Mouse (Mus musculus) limb, embryonic 13.5 days (tissue): ENCODE results near the gene Phactr4. TPM values are rescaled to one million over a fixed set of nuclear protein-coding genes. Genes with fewer than 3 reads are reported as not detected.

Experiments
- ATAC-seq: fragments of 200-750 bp; cut with Nextera tagmentation; 2 replicates; pipeline ENCODE4 v1.8.0; 2017; ENCODE audit warnings: low read depth, moderate number of reproducible peaks, moderate TSS enrichment; ENCODE audit not compliant: low FRiP score
- H3K27ac ChIP-seq: fragments of 300-500 bp; sonication (generic); 2 replicates; pipeline ENCODE4 v1.5.1; 2015; ENCODE audit warnings: inconsistent platforms, mild to moderate bottlenecking, moderate library complexity
- H3K27me3 ChIP-seq: fragments of 300-500 bp; sonication (generic); 2 replicates; pipeline ENCODE4 v1.6.1; 2015; ENCODE audit warnings: mild to moderate bottlenecking, inconsistent platforms
- H3K36me3 ChIP-seq: fragments of 300-500 bp; sonication (generic); 2 replicates; pipeline ENCODE4 v1.6.1; 2015; ENCODE audit warnings: inconsistent platforms, mild to moderate bottlenecking, moderate library complexity
- H3K4me1 ChIP-seq: fragments of 300-500 bp; sonication (generic); 2 replicates; pipeline ENCODE4 v1.6.1; 2015; ENCODE audit warnings: inconsistent platforms
- H3K4me2 ChIP-seq: fragments of 300-500 bp; sonication (generic); replicated peaks from 2 replicates; pipeline ENCODE4 v1.6.1; 2015; ENCODE audit warnings: inconsistent platforms, mild to moderate bottlenecking, moderate library complexity
- H3K4me3 ChIP-seq: fragments of 300-500 bp; sonication (generic); 2 replicates; pipeline ENCODE4 v1.5.1; 2015; ENCODE audit warnings: moderate library complexity, mild to moderate bottlenecking, inconsistent platforms
- H3K9ac ChIP-seq: fragments of 300-500 bp; sonication (generic); 2 replicates; pipeline ENCODE4 v1.6.1; 2015; ENCODE audit warnings: mild to moderate bottlenecking, inconsistent platforms
- H3K9me3 ChIP-seq: fragments of 300-500 bp; sonication (generic); 2 replicates; pipeline ENCODE4 v1.6.1; 2016; ENCODE audit warnings: inconsistent platforms
- WGBS: fragments of 180-500 bp; shearing (Covaris S2); methylation state at CpG from one replicate; pipeline ENCODE4 v1.1.7; 2015; 5-methylcytosine and 5-hydroxymethylcytosine counted together
- polyA plus RNA-seq: library from polyadenylated mRNA; unstranded; fragments of >200 nt; fragmentation: Nextera tagmentation; extraction: Ambion mirVana; gene quantifications from 2 replicates; pipeline ENCODE4 v1.2.1, GENCODE M21; 2015

Gene Phactr4
- polyA plus RNA-seq, 1 experiment from 2014 or later: 21.9 TPM

DNA sequence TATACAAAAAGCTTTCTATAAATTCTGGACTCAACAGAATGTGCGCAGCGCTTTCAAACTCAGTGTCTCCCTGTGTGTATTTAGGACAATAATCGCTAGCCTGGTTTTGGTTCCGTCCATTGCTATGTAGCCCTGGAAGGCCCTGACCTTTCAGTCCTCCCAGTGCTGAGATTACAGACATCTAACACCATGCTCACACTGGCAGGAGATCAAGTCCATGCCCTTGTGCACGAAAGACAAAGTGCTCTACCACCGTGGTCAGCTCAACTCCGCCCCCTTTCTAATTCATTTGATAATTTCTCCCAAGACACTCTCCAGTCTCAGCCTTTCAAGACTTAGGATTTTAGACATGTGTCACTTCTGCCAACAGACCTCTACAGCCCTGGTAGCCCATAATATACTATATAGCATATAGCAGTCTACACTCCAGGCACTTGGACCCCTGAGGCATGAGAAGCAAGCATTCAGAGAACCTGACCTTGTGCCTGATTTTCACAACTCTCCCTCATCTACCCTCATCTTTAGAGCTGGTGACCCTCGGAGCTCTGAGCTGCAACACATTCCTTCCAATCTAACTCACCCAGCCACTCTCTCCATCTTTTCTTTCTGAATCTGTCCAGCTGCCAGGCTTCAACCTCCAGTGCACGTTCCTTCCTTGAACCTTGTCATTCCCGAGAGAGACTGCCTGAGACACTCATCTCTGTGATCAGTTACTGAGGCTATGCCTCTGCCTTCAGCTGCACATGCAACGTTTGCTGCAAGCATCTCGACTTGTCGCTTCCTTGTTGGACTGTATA lies 15.7 kb downstream of the Phactr4 start:
- H3K9me3 ChIP-seq: no peaks in the 10 kb centered on the region
- ATAC-seq: no peak

DNA sequence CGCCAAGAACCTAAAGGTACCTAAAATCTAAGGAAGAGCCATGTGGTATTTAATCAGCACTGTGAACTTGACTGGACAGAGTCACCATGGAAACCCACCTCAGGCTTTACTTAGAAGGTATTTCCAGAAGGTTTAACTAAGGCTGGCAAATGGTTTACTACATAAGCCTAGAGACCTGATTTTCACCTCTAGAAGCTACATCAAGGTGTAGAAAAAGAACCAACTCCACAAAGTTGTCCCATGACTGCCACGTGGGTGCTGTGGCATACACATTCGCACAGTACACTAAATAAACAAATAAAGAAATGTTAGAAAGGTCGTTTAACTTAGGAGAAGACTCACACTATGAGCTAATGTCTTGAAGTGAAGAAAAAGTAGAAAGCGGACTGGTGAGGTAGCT lies 17.7 kb downstream of the Phactr4 start:
- no peak overlapping the region for H3K4me2 ChIP-seq
- H3K9ac ChIP-seq: no peak overlapping the region
- H3K27ac ChIP-seq: no peak overlapping the region
- 0 out of 2 replicates have a peak, but pooled peaks cover 10% of the 10 kb centered on the region for H3K36me3 ChIP-seq
- H3K9me3 ChIP-seq: no peaks in the 10 kb centered on the region
- H3K27me3 ChIP-seq: no peaks in the 10 kb centered on the region
- no peaks in the 10 kb centered on the region; the same call in 1 of the 2 replicates for H3K4me1 ChIP-seq
- no peak for ATAC-seq
- no peak overlapping the region for H3K4me3 ChIP-seq
- WGBS: 85% methylated on average over 5 of the region's 5 CpGs

More for the DNA sequence above, 15.7 kb downstream of the Phactr4 start:
- H3K27me3 ChIP-seq: no peaks in the 10 kb centered on the region
- H3K36me3 ChIP-seq: peaks cover 15% of the 10 kb centered on the region; the same call in 1 of the 2 replicates
- no peak overlapping the region for H3K9ac ChIP-seq
- no peak overlapping the region for H3K4me2 ChIP-seq
- WGBS: 83% methylated on average over 13 of the region's 13 CpGs
- H3K4me3 ChIP-seq: no peak overlapping the region
- no peaks in the 10 kb centered on the region; the same call in 1 of the 2 replicates for H3K4me1 ChIP-seq
- H3K27ac ChIP-seq: no peak overlapping the region

DNA sequence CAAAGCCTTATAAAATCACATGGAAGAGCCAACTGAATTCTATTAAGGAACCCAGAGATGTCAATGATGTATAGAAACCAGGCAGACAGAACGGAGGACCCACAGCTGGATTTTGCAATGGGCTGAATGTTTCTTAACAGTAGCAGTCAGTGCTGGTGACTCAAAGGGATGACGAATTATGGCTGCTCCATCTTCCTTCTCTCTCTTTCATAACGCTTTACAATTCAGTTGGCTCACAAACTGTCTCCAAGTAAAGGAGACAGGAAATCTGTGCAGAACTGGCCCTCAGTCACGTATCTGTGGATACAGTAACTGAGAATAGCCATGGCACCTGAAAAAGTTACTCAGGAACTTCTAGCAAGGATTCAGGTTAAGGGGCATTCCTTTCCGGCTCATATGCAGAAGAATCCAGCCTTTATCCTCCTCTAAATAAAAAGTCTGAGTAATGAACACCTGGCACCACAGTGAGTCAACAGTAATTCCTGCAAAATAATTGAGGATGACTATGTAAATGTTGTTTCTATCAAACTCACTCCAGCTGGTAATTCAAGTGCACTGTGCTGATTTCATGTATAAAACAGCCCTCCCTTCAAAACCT lies 19.1 kb downstream of the Phactr4 start:
- 78% methylated on average over 5 of the region's 5 CpGs for WGBS

DNA sequence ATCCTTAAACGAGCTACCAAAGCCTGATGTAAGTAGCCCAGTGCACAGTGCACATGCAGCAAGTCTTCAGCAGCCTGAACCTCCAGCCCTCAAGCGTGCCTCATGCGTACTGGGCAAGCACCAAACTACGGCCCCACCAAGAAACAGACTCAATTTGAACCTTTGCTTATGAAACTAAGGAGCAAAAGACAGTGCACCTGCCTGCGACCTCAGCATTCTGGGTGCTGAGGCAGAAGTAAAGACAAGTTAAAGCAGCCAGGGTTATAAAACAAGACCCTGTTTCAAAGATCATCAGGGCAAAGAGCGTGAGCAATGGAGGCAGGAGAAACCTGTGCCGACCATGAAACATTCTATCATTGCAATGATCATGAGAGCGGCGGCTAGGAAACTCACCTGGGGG lies 21.3 kb downstream of the Phactr4 start:
- H3K27me3 ChIP-seq: no peaks in the 10 kb centered on the region
- H3K4me2 ChIP-seq: no peak overlapping the region
- H3K4me1 ChIP-seq: peaks cover 19% of the 10 kb centered on the region
- H3K9ac ChIP-seq: no peak overlapping the region
- 90% methylated on average over 9 of the region's 9 CpGs for WGBS
- H3K27ac ChIP-seq: no peak overlapping the region
- no peak overlapping the region for H3K4me3 ChIP-seq
- no peaks in the 10 kb centered on the region for H3K9me3 ChIP-seq
- H3K36me3 ChIP-seq: 0 out of 2 replicates have a peak, but pooled peaks cover 4% of the 10 kb centered on the region
- no peak for ATAC-seq

More for the DNA sequence above, 19.1 kb downstream of the Phactr4 start:
- ATAC-seq: no peak
- Histone ChIP-seq H3K4me3 (no peak overlapping the region), H3K27ac (no peak overlapping the region), H3K9me3 (no peaks in the 10 kb centered on the region), H3K4me2 (no peak overlapping the region), H3K9ac (no peak overlapping the region), H3K36me3 (0 out of 2 replicates have a peak, but pooled peaks cover 10% of the 10 kb centered on the region), H3K4me1 (peaks cover 11% of the 10 kb centered on the region), H3K27me3 (no peaks in the 10 kb centered on the region)

DNA sequence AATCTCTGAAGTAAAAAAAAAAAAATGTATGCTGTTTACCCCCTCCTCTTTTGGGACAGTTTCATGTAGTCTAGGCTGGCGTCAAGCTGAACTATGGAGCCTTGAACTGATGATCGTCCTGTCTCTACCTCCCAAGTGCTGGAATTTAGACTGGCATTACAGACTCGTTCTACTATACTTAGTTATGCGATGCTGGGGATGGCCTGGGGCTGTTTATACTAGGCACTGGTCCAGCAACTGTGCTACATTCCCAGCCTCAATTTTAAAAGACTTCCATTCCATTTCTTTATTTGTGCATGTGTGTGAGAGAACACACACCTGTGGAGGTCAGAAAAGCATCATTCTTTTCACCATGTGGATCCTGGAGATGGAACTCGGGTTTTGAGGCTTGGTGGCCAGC lies 23.4 kb downstream of the Phactr4 start:
- Histone ChIP-seq H3K9ac (no peak overlapping the region), H3K36me3 (no peaks in the 10 kb centered on the region), H3K9me3 (no peaks in the 10 kb centered on the region), H3K4me1 (peaks cover 19% of the 10 kb centered on the region), H3K4me3 (no peak overlapping the region), H3K4me2 (no peak overlapping the region), H3K27ac (peak overlapping the region; percentile 58; the same call in 1 of the 2 replicates), H3K27me3 (no peaks in the 10 kb centered on the region)
- ATAC-seq: no peak
- 60% methylated on average over 5 of the region's 5 CpGs for WGBS

DNA sequence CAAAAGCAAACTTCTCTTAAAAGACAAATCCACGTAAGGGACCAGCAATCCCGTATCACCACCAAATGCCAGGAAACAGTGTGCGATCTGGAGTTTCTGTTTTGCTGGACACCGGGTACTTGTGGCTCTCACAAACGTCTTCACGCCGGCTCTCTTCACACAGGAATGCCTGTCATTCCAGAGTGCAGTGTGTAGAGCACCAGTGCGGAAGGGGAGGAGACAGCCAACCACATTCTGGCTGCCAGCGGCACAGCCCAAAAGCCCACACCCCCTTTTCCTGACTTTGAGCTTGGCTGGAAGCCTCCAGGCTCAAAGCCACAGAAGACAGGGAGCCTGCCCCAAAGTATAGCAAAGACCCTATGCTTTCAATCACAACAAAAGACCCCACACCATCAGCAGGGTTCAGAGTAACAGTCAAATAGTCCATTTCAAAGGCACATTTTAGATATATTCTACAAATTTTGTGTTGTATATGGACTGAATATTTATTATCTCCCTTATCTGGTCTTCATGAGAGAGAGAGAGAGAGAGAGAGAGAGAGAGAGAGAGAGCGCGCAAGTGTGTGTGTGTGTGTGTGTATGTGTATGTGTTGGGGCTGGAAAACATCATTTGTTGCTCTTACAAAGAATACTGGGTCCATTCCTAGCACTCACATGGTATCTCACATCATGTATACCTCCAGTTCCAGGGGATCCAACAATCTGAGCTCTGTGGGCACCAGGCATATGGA lies 24.1 kb downstream of the Phactr4 start:
- ATAC-seq: peak; percentile 59; the same call in 1 of the 2 replicates
- Histone ChIP-seq H3K27me3 (no peaks in the 10 kb centered on the region), H3K36me3 (no peaks in the 10 kb centered on the region), H3K9ac (peak overlapping the region; percentile 50; the same call in 1 of the 2 replicates), H3K4me3 (peak overlapping the region; percentile 27), H3K4me2 (peak overlapping the region; percentile 52), H3K4me1 (peaks cover 19% of the 10 kb centered on the region), H3K9me3 (no peaks in the 10 kb centered on the region), H3K27ac (peak overlapping the region; percentile 45; the same call in 1 of the 2 replicates)
- WGBS: 37% methylated on average over 11 of the region's 11 CpGs

DNA sequence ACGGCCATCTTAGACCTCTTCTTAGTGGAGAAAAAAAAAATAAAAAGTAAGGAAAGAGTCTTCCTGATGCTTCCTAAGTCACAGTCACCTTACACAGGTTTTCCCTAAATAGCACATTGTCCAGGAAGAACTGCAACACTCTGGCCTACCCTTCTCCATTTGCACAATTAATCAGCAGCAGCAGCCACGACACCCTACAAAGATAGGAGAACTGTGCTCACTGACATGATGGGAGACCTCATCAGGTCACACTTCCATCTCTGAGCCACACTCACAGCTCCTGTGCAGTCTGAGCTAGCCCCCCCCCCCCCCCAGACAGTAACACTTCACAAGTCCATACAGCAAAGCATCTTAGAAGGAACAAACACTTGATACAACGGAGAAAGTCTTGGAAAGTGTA lies 25.2 kb downstream of the Phactr4 start:
- Histone ChIP-seq H3K9ac (no peak overlapping the region), H3K27me3 (no peaks in the 10 kb centered on the region), H3K4me2 (0 out of 2 replicates have a peak overlapping the region, but pooled peaks have one; percentile 3), H3K36me3 (no peaks in the 10 kb centered on the region), H3K9me3 (no peaks in the 10 kb centered on the region), H3K4me3 (no peak overlapping the region), H3K27ac (no peak overlapping the region), H3K4me1 (peaks cover 19% of the 10 kb centered on the region)
- 86% methylated on average over 3 of the region's 3 CpGs for WGBS
- ATAC-seq: no peak

DNA sequence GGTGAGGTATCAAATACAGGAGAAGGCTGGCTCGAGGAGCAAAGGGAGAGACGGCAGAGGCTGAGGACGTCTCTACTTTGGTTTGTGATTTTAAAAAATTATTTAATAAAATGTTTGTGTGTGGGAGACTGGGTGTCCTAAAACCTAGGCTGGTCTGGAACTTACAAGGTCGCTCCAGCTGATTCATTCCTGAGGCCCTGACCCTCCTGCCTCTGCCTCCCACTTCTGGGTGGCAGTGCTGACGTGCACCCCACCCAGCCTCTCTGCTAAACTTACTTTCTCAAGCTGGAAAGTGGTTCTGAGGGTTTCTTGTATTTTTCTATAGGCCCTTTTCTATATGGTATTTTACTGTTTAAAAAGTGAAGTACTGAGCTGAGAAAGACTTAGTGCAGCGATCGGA lies 26.0 kb downstream of the Phactr4 start:
- H3K4me3 ChIP-seq: no peak overlapping the region
- no peaks in the 10 kb centered on the region for H3K36me3 ChIP-seq
- ATAC-seq: no peak
- H3K9me3 ChIP-seq: no peaks in the 10 kb centered on the region
- H3K27ac ChIP-seq: no peak overlapping the region
- H3K4me1 ChIP-seq: peaks cover 19% of the 10 kb centered on the region
- 92% methylated on average over 7 of the region's 7 CpGs for WGBS
- no peak overlapping the region for H3K9ac ChIP-seq
- no peak overlapping the region for H3K4me2 ChIP-seq
- H3K27me3 ChIP-seq: no peaks in the 10 kb centered on the region

DNA sequence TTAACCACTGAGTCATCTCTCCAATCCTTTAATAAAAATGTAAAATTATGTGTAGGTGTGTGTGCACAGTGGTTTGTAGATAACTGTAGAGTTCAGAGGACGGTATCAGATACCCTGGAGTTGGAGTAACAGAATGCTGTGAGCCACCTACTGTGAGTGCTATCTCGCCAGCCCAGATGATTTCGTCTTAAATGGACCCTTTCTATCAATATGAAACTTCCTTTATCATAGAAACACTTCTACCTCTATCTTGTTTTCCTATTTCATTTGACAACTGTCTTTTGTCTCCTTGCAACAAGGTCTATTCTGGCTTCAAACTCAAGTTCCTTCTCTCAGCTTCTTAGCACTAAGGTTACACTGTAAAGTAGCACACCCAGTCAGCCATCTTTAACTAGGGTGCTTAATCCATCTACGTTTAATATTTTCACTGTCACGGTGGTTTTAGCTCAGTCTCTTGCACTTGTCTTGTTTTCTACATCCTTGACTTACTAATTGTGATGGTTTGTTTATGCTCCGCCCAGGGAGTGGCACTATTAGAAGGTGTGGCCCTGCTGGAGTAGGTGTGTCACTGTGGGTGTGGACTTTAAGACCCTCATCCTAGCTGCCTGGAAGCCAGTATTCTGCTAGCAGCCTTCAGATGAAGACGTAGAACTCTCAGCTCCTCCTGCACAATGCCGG lies 31.1 kb downstream of the Phactr4 start:
- peaks cover 7% of the 10 kb centered on the region for H3K36me3 ChIP-seq
- WGBS: 91% methylated on average over 8 of the region's 8 CpGs
- no peaks in the 10 kb centered on the region for H3K9me3 ChIP-seq
- H3K4me3 ChIP-seq: no peak overlapping the region
- no peaks in the 10 kb centered on the region for H3K27me3 ChIP-seq
- no peak overlapping the region for H3K27ac ChIP-seq
- H3K9ac ChIP-seq: no peak overlapping the region
- H3K4me2 ChIP-seq: no peak overlapping the region
- ATAC-seq: no peak
- H3K4me1 ChIP-seq: no peaks in the 10 kb centered on the region

DNA sequence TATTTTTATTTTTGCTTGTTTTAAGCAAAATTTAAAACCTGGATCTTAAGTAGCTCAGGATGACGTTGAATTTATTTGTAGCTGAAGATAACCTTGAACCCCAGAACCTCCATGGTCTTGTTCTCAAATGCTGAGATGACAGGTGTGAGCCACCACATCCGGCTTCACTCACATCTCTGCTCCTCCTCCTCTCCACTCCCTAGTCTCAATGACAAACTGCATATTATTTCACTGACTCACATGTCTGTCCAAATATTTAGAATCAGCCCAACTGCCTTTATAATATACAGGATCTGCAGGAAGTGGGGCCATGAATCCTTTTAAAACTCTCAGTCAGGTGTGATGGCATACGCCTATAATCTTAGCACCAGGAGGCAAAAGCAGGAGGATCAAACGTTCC lies 33.0 kb downstream of the Phactr4 start:
- WGBS: 84% methylated on average over 4 of the region's 4 CpGs
- Histone ChIP-seq H3K9me3 (no peaks in the 10 kb centered on the region), H3K4me2 (no peak overlapping the region), H3K4me1 (no peaks in the 10 kb centered on the region), H3K9ac (no peak overlapping the region), H3K27me3 (no peaks in the 10 kb centered on the region), H3K4me3 (no peak overlapping the region), H3K36me3 (peaks cover 25% of the 10 kb centered on the region), H3K27ac (no peak overlapping the region)
- no peak for ATAC-seq

DNA sequence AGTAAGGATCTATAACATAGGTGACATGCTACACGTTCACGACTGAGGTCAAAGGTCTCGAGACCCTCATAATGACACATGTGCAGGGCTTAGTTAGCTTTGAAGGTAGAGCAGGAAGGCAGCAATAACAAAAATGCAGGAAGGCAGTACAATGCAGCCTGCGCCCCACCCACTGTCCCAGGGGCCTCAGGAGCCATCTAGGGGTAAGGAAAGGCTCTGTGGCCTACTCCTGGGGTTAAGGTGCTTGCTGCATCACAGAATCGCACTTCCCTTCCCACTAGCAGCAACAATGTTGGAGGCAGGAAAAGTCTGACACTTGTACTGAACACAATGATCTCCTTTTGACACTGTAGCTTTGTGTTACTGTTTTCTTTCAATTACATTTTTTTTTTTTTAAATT lies 34.7 kb downstream of the Phactr4 start:
- Histone ChIP-seq H3K9me3 (no peaks in the 10 kb centered on the region), H3K27ac (no peak overlapping the region), H3K36me3 (peaks cover 37% of the 10 kb centered on the region), H3K4me3 (no peak overlapping the region), H3K9ac (no peak overlapping the region), H3K27me3 (no peaks in the 10 kb centered on the region), H3K4me2 (no peak overlapping the region), H3K4me1 (no peaks in the 10 kb centered on the region)
- no peak for ATAC-seq
- 72% methylated on average over 5 of the region's 5 CpGs for WGBS
